Mouse (Mus musculus) heart, embryonic 16.5 days (tissue): ENCODE results near the gene Ulk4. TPM values are rescaled to one million over a fixed set of nuclear protein-coding genes. Genes with fewer than 3 reads are reported as not detected.

Experiments used
- ATAC-seq: fragments of 200-750 bp; cut with Nextera tagmentation; replicated peaks from 2 replicates; pipeline ENCODE4 v1.8.0; 2017; ENCODE audit warnings: moderate number of reproducible peaks; ENCODE audit not compliant: insufficient read depth, low FRiP score; ENCODE audit errors: extremely low read depth
- H3K27ac ChIP-seq: fragments of 300-500 bp; sonication (generic); 2 replicates; pipeline ENCODE4 v1.5.1; 2014; ENCODE audit warnings: mild to moderate bottlenecking, low read length, control low read depth, moderate library complexity
- H3K27me3 ChIP-seq: fragments of 300-500 bp; sonication (generic); 2 replicates; pipeline ENCODE4 v1.6.1; 2014; ENCODE audit warnings: low read length, mixed read lengths; ENCODE audit not compliant: control insufficient read depth, insufficient read depth
- H3K36me3 ChIP-seq: fragments of 300-500 bp; sonication (generic); 2 replicates; pipeline ENCODE4 v1.6.1; 2014; ENCODE audit not compliant: control insufficient read depth, insufficient read depth
- H3K4me1 ChIP-seq: fragments of 300-500 bp; sonication (generic); 2 replicates; pipeline ENCODE4 v1.6.1; 2014; ENCODE audit warnings: low read length, mixed read lengths; ENCODE audit not compliant: control insufficient read depth, insufficient read depth
- H3K4me2 ChIP-seq: fragments of 300-500 bp; sonication (generic); 2 replicates; pipeline ENCODE4 v1.6.1; 2014; ENCODE audit warnings: low read depth, mild to moderate bottlenecking, control low read depth, low read length
- H3K4me3 ChIP-seq: fragments of 300-500 bp; sonication (generic); 2 replicates; pipeline ENCODE4 v1.5.1; 2014; ENCODE audit warnings: mild to moderate bottlenecking, control low read depth, low read length
- H3K9ac ChIP-seq: fragments of 300-500 bp; sonication (generic); 2 replicates; pipeline ENCODE4 v1.6.1; 2014; ENCODE audit warnings: low read length, control low read depth
- H3K9me3 ChIP-seq: fragments of 300-500 bp; sonication (generic); replicated peaks from 2 replicates; pipeline ENCODE4 v1.6.1; 2016; ENCODE audit warnings: low read length; ENCODE audit not compliant: control insufficient read depth
- WGBS: fragments of 180-500 bp; shearing (Covaris S2); extraction: QIAGEN DNeasy Blood & Tissue Kit; methylation state at CpG from one replicate; pipeline ENCODE4 v1.1.7; 2014; 5-methylcytosine and 5-hydroxymethylcytosine counted together
- polyA plus RNA-seq: library from polyadenylated mRNA; unstranded; fragments of >200 nt; fragmentation: Nextera tagmentation; extraction: Ambion mirVana; gene quantifications from 2 replicates; pipeline ENCODE4 v1.2.1, GENCODE M21; 2015

Ulk4 gene
- polyA plus RNA-seq, 1 experiment from 2014 or later: 105 TPM

DNA sequence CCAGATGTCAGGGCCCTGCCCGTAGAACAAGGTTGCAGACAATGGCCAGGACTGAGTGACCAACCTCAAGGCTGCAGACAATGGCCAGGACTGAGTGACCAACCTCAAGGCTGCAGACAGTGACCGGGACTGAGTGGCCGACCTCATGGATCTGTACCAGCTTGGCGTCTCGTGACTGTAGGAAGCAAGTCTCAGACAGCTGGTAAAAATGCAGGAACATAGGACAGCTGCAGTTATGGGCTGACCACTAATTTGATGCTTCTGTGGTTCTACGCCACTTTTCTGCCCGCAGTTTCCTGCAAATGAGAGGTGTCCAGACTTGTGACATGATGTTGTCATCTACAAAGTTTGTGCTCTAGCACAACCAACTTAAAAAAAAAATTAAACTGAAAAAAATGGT lies 16.2 kb upstream of the Ulk4 start:
- no peak overlapping the region for H3K9ac ChIP-seq
- WGBS: 79% methylated on average over 7 of the region's 7 CpGs
- no peak for ATAC-seq

GRCm38 (mm10) chr9:121291275-121291674 lies 14.3 kb upstream of the Ulk4 start:
- Histone ChIP-seq H3K9ac (no peak overlapping the region), H3K27ac (no peak overlapping the region), H3K9me3 (peaks cover 7% of the 10 kb centered on the region), H3K27me3 (peaks cover under 1% of the 10 kb centered on the region), H3K4me3 (no peak overlapping the region), H3K36me3 (no peaks in the 10 kb centered on the region), H3K4me1 (peaks cover 3% of the 10 kb centered on the region), H3K4me2 (no peak overlapping the region)
- WGBS: 88% methylated on average over 2 of the region's 2 CpGs
- ATAC-seq: no peak

More for the DNA sequence above, 16.2 kb upstream of the Ulk4 start:
- Histone ChIP-seq H3K4me3 (no peak overlapping the region), H3K4me2 (no peak overlapping the region), H3K4me1 (peaks cover 3% of the 10 kb centered on the region), H3K27ac (no peak overlapping the region), H3K27me3 (peaks cover 2% of the 10 kb centered on the region), H3K9me3 (peaks cover 7% of the 10 kb centered on the region), H3K36me3 (no peaks in the 10 kb centered on the region)

DNA sequence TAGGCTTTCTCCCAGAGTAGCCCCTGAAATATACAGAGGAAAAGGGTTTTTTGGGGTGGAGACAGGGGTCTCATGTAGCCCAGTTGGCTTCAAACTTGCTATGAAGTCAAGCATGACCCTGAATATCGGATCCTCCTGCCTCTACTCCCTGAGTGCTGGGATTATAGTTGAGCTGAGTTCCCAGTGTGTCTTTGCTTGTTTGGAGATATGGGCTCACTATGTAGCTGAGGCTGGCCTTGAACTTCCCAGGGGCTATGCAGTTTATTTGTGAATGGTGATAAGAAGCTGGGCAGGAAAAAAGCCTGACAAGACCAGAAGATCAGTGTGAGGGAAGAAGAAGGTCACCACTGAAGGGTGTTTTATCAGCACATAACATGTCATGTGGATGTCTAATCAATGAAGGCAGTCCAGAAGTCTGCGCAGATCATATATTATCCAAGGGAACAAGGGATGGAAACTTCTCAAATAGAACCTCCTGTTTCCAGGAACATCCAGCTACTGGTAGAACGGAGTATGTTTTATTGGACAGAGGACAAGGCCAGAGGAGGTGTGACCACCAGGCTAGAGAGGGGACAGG lies 9.4 kb upstream of the Ulk4 start:
- no peak for ATAC-seq
- Histone ChIP-seq H3K27ac (no peak overlapping the region; the same call in 1 of the 2 replicates), H3K9ac (peak overlapping the region; percentile 70), H3K4me1 (peaks cover 9% of the 10 kb centered on the region), H3K4me2 (peak overlapping the region; percentile 76), H3K4me3 (peak overlapping the region; percentile 51), H3K27me3 (no peaks in the 10 kb centered on the region), H3K36me3 (no peaks in the 10 kb centered on the region), H3K9me3 (peaks cover 16% of the 10 kb centered on the region)
- WGBS: 76% methylated on average over 3 of the region's 3 CpGs

DNA sequence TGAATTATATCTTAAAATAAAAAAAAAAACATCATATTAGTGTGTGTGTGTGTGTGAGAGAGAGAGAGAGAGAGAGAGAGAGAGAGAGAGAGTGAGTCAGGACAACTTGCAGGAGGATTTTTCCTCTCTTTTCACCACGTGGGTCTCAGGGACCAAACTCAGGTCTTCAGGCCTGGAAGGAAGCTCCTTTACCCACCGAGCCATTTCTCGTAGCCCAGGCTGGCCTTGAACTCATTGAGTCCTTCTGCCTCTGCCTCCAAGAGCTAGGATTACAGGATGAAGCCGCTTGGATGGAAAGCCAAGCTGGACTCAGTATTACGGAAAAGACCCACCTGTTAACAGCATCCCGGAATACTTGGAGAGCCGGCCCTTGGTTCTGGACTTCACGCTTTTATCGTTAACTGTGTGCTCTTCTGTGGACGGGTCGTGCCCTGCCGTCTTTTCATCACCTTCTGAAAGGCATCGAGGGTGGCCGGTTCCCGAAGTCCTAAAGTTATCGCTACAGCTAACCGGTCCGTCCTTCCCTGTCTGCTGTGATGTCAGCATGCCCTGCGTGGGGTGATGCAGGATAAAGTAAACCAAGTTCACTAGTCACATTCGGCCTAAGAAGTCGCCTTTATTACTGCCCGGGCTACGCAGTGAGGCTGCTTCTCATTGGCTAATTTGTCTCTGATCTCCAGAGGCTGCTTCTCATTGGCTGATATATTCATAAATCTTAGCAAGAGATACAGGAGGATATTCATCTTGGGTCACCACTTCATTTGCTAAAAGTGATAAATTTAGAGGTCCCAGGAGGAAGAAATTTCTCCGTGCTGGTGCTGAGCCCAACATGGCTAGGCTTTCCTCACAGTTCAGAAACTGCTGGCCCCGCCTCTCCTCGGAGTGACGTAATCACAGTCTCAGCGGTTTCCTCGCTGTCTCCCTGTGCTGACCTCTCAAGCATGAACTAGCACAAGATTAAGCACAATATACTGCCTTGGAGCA lies 8.6 kb upstream of the Ulk4 start:
- no peaks in the 10 kb centered on the region for H3K36me3 ChIP-seq
- 18% methylated on average over 29 of the region's 29 CpGs for WGBS
- H3K27ac ChIP-seq: peak overlapping the region; percentile 25; the same call in 1 of the 2 replicates
- peak overlapping the region; percentile 51 for H3K4me3 ChIP-seq
- no peaks in the 10 kb centered on the region for H3K27me3 ChIP-seq
- H3K4me2 ChIP-seq: peak overlapping the region; percentile 76
- H3K4me1 ChIP-seq: peaks cover 9% of the 10 kb centered on the region
- peaks cover 16% of the 10 kb centered on the region for H3K9me3 ChIP-seq
- H3K9ac ChIP-seq: peak overlapping the region; percentile 70
- ATAC-seq: peak; percentile 66

GRCm38 (mm10) chr9:121284422-121284821 lies 7.4 kb upstream of the Ulk4 start:
- WGBS: 86% methylated on average over 3 of the region's 3 CpGs

GRCm38 (mm10) chr9:121283620-121284185 lies 6.7 kb upstream of the Ulk4 start:
- no peak overlapping the region for H3K27ac ChIP-seq
- 97% methylated on average over 6 of the region's 6 CpGs for WGBS
- ATAC-seq: no peak

More at GRCm38 (mm10) chr9:121284422-121284821, 7.4 kb upstream of the Ulk4 start:
- H3K36me3 ChIP-seq: no peaks in the 10 kb centered on the region
- H3K4me3 ChIP-seq: no peak overlapping the region
- no peak overlapping the region for H3K9ac ChIP-seq
- no peak overlapping the region for H3K27ac ChIP-seq
- no peak for ATAC-seq
- no peaks in the 10 kb centered on the region for H3K27me3 ChIP-seq
- H3K4me2 ChIP-seq: no peak overlapping the region
- peaks cover 9% of the 10 kb centered on the region for H3K4me1 ChIP-seq
- peaks cover 9% of the 10 kb centered on the region for H3K9me3 ChIP-seq

GRCm38 (mm10) chr9:121281891-121282290 lies 4.9 kb upstream of the Ulk4 start:
- Histone ChIP-seq H3K4me2 (no peak overlapping the region), H3K27ac (no peak overlapping the region), H3K9ac (no peak overlapping the region), H3K27me3 (no peaks in the 10 kb centered on the region), H3K4me3 (no peak overlapping the region), H3K36me3 (no peaks in the 10 kb centered on the region), H3K9me3 (peaks cover 9% of the 10 kb centered on the region), H3K4me1 (peaks cover 13% of the 10 kb centered on the region)
- ATAC-seq: no peak
- 79% methylated on average over 6 of the region's 6 CpGs for WGBS

More at GRCm38 (mm10) chr9:121283620-121284185, 6.7 kb upstream of the Ulk4 start:
- no peaks in the 10 kb centered on the region for H3K27me3 ChIP-seq
- no peaks in the 10 kb centered on the region for H3K36me3 ChIP-seq
- H3K4me2 ChIP-seq: no peak overlapping the region
- H3K9ac ChIP-seq: no peak overlapping the region
- H3K4me3 ChIP-seq: no peak overlapping the region
- H3K4me1 ChIP-seq: peaks cover 9% of the 10 kb centered on the region
- peaks cover 9% of the 10 kb centered on the region for H3K9me3 ChIP-seq

DNA sequence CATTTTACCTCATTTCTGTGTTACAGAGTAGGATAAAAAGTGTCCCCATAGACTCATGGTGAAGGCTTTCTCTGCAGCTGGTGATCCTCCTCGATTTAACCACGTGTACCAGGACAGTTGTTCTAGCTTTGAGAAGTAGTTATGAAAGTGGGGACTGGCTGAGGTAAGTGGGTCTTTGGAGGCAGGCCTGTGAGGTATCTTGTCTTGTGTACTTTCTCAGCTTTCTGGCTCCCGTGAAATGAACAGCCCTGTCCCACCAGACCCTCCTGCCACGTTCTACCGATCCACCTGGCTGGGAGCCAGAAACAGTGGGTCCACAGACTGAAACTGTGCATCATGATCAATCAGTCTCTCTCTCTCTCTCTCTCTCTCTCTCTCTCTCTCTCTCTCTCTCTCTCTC lies 2.2 kb upstream of the Ulk4 start:
- Histone ChIP-seq H3K27me3 (no peaks in the 10 kb centered on the region), H3K27ac (no peak overlapping the region), H3K36me3 (no peaks in the 10 kb centered on the region), H3K9ac (no peak overlapping the region), H3K4me2 (no peak overlapping the region), H3K4me3 (no peak overlapping the region), H3K4me1 (peaks cover 4% of the 10 kb centered on the region), H3K9me3 (peaks cover 9% of the 10 kb centered on the region)
- ATAC-seq: no peak
- 77% methylated on average over 5 of the region's 5 CpGs for WGBS

GRCm38 (mm10) chr9:121276745-121277117 lies 266 bp downstream of the Ulk4 start:
- peaks cover 4% of the 10 kb centered on the region for H3K4me1 ChIP-seq
- no peaks in the 10 kb centered on the region for H3K9me3 ChIP-seq
- H3K27ac ChIP-seq: no peak overlapping the region
- peak overlapping the region; percentile 86 for H3K4me2 ChIP-seq
- peak overlapping the region; percentile 64 for H3K4me3 ChIP-seq
- 18% methylated on average over 15 of the region's 15 CpGs for WGBS
- H3K9ac ChIP-seq: peak overlapping the region; percentile 78
- no peaks in the 10 kb centered on the region for H3K27me3 ChIP-seq
- H3K36me3 ChIP-seq: no peaks in the 10 kb centered on the region
- no peak for ATAC-seq
